25 mouse cellular contexts compared by ENCODE assay signal in the genomic region with DNA sequence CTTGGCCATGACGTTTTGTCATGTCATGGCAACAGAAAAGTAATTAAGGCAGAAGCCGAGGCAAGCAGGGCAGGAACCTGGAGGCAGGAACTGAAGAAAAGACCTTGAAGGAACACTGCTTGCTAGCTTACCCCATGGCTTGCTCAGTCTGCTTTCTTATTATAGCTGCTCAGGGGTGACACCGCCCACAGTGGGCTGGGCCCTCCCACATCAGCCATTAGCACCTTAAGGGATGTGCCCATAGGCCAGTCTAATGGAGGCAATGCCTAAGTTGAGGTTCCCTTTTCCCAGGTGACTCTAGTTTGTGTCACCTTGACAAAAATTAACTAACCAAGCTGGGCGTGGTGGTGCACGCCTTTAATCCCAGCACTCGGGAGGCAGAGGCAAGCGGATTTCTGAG.
"Had no signal": no experiment of that assay in that cellular context is flagged by ENCODE, and none has a peak within 500 bp of the region (broad histone marks: within the 10 kb centered on the region; RNA-seq: fewer than 3 reads in every experiment).

No protein-coding gene starts in this region.

- H3K4me2 ChIP-seq: limb, embryonic 12.5 days; limb, embryonic 15.5 days; liver, embryonic 13.5 days; lung, embryonic 15.5 days; midbrain, embryonic 12.5 days; midbrain, embryonic 15.5 days; neural tube, embryonic 13.5 days; stomach, embryonic 15.5 days had no signal

- H3K27me3 ChIP-seq: limb, embryonic 15.5 days; liver, embryonic 13.5 days; stomach, embryonic 15.5 days had no signal

- H3K4me3 ChIP-seq: left cerebral cortex, adult 2 months; limb, embryonic 12.5 days; limb, embryonic 15.5 days; liver, embryonic 13.5 days; lung, embryonic 15.5 days; megakaryocyte, embryonic 14.5 days; midbrain, embryonic 12.5 days; midbrain, embryonic 15.5 days; myocyte; neural tube, embryonic 13.5 days; stomach, embryonic 15.5 days had no signal

- H3K4me1 ChIP-seq: limb, embryonic 12.5 days; lung, embryonic 15.5 days; midbrain, embryonic 12.5 days; midbrain, embryonic 15.5 days; stomach, embryonic 15.5 days had no signal

- H3K27ac ChIP-seq: kidney, postnatal 0 days; left cerebral cortex, adult 2 months; limb, embryonic 12.5 days; limb, embryonic 15.5 days; lung, embryonic 15.5 days; midbrain, embryonic 12.5 days; midbrain, embryonic 15.5 days; neural tube, embryonic 13.5 days; stomach, embryonic 15.5 days had no signal

- ATAC-seq: intestine, postnatal 0 days; midbrain, embryonic 15.5 days had no signal

- H3K9me3 ChIP-seq: limb, embryonic 12.5 days; limb, embryonic 15.5 days; liver, embryonic 13.5 days; lung, embryonic 15.5 days; midbrain, embryonic 12.5 days; midbrain, embryonic 15.5 days; neural tube, embryonic 13.5 days; stomach, embryonic 15.5 days had no signal

- H3K36me3 ChIP-seq: limb, embryonic 12.5 days; limb, embryonic 15.5 days; liver, embryonic 13.5 days; lung, embryonic 15.5 days; midbrain, embryonic 12.5 days; midbrain, embryonic 15.5 days; neural tube, embryonic 13.5 days; stomach, embryonic 15.5 days had no signal

- DNase-seq: kidney, adult 2 months; kidney, postnatal 25 days; layer of hippocampus, postnatal 36 days; liver, embryonic 13.5 days; lung, adult 18-20 months; lung, postnatal 10 days; lung, postnatal 36 days; retina, postnatal 1 day; right cerebral cortex, postnatal 25 days; spleen, adult 18-20 months; thymus, adult 2 months; thymus, postnatal 14 days; thymus, postnatal 4 days had no signal

- H3K9ac ChIP-seq: limb, embryonic 12.5 days; limb, embryonic 15.5 days; liver, embryonic 13.5 days; lung, embryonic 15.5 days; midbrain, embryonic 12.5 days; midbrain, embryonic 15.5 days; neural tube, embryonic 13.5 days; stomach, embryonic 15.5 days had no signal
